30 mouse cellular contexts compared by ENCODE assay signal in genomic region chr11:83788331-83788730, GRCm38 (mm10). TPM values are rescaled to one million over a fixed set of nuclear protein-coding genes. Genes with fewer than 3 reads are reported as not detected.
DNase-seq lines count a peak whose midpoint lies in the region; ATAC-seq and TF ChIP-seq lines count a peak whose summit lies in the region.
"Had no signal": no experiment of that assay in that cellular context is flagged by ENCODE, and none has a peak within 500 bp of the region (broad histone marks: within the 10 kb centered on the region; RNA-seq: fewer than 3 reads in every experiment).

No protein-coding gene starts in this region.

- ATAC-seq in kidney, embryonic 16.5 days (ENCODE audit: low FRiP score, low TSS enrichment) = peak; percentile 70
- ATAC-seq in forebrain, embryonic 12.5 days (ENCODE audit: low FRiP score) = no peak
- ATAC-seq: forebrain, postnatal 0 days; midbrain, embryonic 13.5 days had no signal

- no peak for TF ChIP-seq CTCF in CH12.LX (conservative IDR thresholded peaks at IDR 0.05 in 1 of 2, IDR thresholded peaks at IDR 0.05 in 1 of 2; ENCODE audit: low read depth in 2 of 2, low read length in 2 of 2)

- TF ChIP-seq EP300 in CH12.LX (IDR thresholded peaks at IDR 0.05; ENCODE audit: low read length) = no peak

- in situ Hi-C loops in CH12.LX (cut with MboI; ENCODE audit: low pct_ligation_motif_present, low pct_unique_long_range_greater_than_20kb, low sequenced_read_pairs) = loop anchor here (5.0 to 10.0 kb wide), 2 partner anchors 149 to 256 kb away; no protein-coding TSS in a partner anchor

- no peaks in the 10 kb centered on the region for H3K9me3 ChIP-seq in CH12.LX (replicated peaks; ENCODE audit: low read length)
- no peaks in the 10 kb centered on the region for H3K9me3 ChIP-seq in kidney, embryonic 16.5 days (ENCODE audit: low read length)
- H3K9me3 ChIP-seq in forebrain, embryonic 12.5 days = no peaks in the 10 kb centered on the region
- H3K9me3 ChIP-seq: embryonic facial prominence, embryonic 12.5 days; heart, embryonic 13.5 days; limb, embryonic 15.5 days; liver, embryonic 13.5 days; megakaryocyte, embryonic 14.5 days; midbrain, embryonic 13.5 days had no signal

- no peak for TF ChIP-seq POLR2A in CH12.LX (IDR thresholded peaks at IDR 0.05; ENCODE audit: low read depth, low read length)

- no peaks in the 10 kb centered on the region for H3K27me3 ChIP-seq in CH12.LX (replicated peaks)
- no peaks in the 10 kb centered on the region for H3K27me3 ChIP-seq in kidney, embryonic 16.5 days (ENCODE audit: insufficient read depth, low read length)
- H3K27me3 ChIP-seq in forebrain, embryonic 12.5 days = no peaks in the 10 kb centered on the region
- H3K27me3 ChIP-seq: embryonic facial prominence, embryonic 12.5 days; limb, embryonic 15.5 days; midbrain, embryonic 13.5 days had no signal

- peak overlapping the region; percentile 35 for H3K27ac ChIP-seq in CH12.LX (ENCODE audit: insufficient read depth, low read depth)
- H3K27ac ChIP-seq in kidney, embryonic 16.5 days (ENCODE audit: low read length) = peak overlapping the region; percentile 36; the same call in 1 of the 2 replicates
- no peak overlapping the region for H3K27ac ChIP-seq in forebrain, embryonic 12.5 days
- H3K27ac ChIP-seq: embryonic facial prominence, embryonic 12.5 days; heart, embryonic 13.5 days; hindbrain, embryonic 14.5 days; layer of hippocampus, adult 2 months; limb, embryonic 15.5 days; liver, embryonic 13.5 days; midbrain, embryonic 13.5 days had no signal

- H3K79me2 ChIP-seq in CH12.LX (replicated peaks; ENCODE audit: control insufficient read depth, extremely low read depth, insufficient read depth, poor library complexity, severe bottlenecking) = no peaks in the 10 kb centered on the region

- peaks cover 26 to 48% of the 10 kb centered on the region in 2 experiments for H3K4me1 ChIP-seq in CH12.LX (ENCODE audit: control insufficient read depth in 1 of 2, insufficient read depth in 2 of 2)
- peaks cover 37% of the 10 kb centered on the region for H3K4me1 ChIP-seq in kidney, embryonic 16.5 days (ENCODE audit: insufficient read depth, low read length)
- no peaks in the 10 kb centered on the region for H3K4me1 ChIP-seq in forebrain, embryonic 12.5 days
- H3K4me1 ChIP-seq: embryonic facial prominence, embryonic 12.5 days; limb, embryonic 15.5 days; liver, embryonic 13.5 days; midbrain, embryonic 13.5 days had no signal

- peaks cover 7 to 17% of the 10 kb centered on the region in 2 experiments for H3K36me3 ChIP-seq in CH12.LX (replicated peaks in 1 of 2; ENCODE audit: control insufficient read depth in 1 of 2, insufficient read depth in 1 of 2, low read length in 1 of 2)
- H3K36me3 ChIP-seq in kidney, embryonic 16.5 days (ENCODE audit: insufficient read depth, low read length) = no peaks in the 10 kb centered on the region
- peaks cover 13% of the 10 kb centered on the region for H3K36me3 ChIP-seq in forebrain, embryonic 12.5 days (replicated peaks)
- H3K36me3 ChIP-seq: liver, embryonic 13.5 days had no signal

- no peak overlapping the region for H3K4me2 ChIP-seq in CH12.LX (ENCODE audit: insufficient read depth, low read depth, poor library complexity, severe bottlenecking)
- no peak overlapping the region for H3K4me2 ChIP-seq in kidney, embryonic 16.5 days (replicated peaks; ENCODE audit: low read depth, low read length)
- no peak overlapping the region for H3K4me2 ChIP-seq in forebrain, embryonic 12.5 days
- H3K4me2 ChIP-seq: embryonic facial prominence, embryonic 12.5 days; hindbrain, embryonic 14.5 days; limb, embryonic 15.5 days; midbrain, embryonic 13.5 days had no signal

- no peak overlapping the region for H3K4me3 ChIP-seq in CH12.LX (replicated peaks in 1 of 3; ENCODE audit: low read depth in 2 of 3, low read length in 2 of 3, poor library complexity in 1 of 3)
- H3K4me3 ChIP-seq in kidney, embryonic 16.5 days (ENCODE audit: low read length) = no peak overlapping the region
- no peak overlapping the region for H3K4me3 ChIP-seq in forebrain, embryonic 12.5 days (replicated peaks)
- H3K4me3 ChIP-seq: embryonic facial prominence, embryonic 12.5 days; heart, embryonic 13.5 days; layer of hippocampus, adult 2 months; limb, embryonic 15.5 days; liver, embryonic 13.5 days; midbrain, embryonic 13.5 days had no signal

- DNase-seq in CH12.LX (ENCODE audit: extremely low read depth) = no peak
- DNase-seq in kidney, adult 18-20 months = peak; percentile 42
- peak; percentile 61 to 66 for DNase-seq in kidney, postnatal 36 days
- DNase-seq in urinary bladder, postnatal 25 days (ENCODE audit: low spot score) = no peak
- DNase-seq in adrenal gland, adult 18-20 months (ENCODE audit: low spot score in 2 of 2) = no peak
- DNase-seq: adrenal gland, adult 8-10 months; cerebellum, adult 9-10 months; cerebellum, postnatal 36 days; forebrain, postnatal 0 days; heart, postnatal 10 days; left cerebral cortex, postnatal 4 days; liver, embryonic 13.5 days; lung, adult 18-20 months; lung, postnatal 4 days had no signal

- 46% methylated on average over 8 of the region's 8 CpGs for WGBS in kidney, embryonic 16.5 days
- WGBS in forebrain, embryonic 12.5 days = 84% methylated on average over 8 of the region's 8 CpGs

- H3K9ac ChIP-seq in CH12.LX (ENCODE audit: insufficient read depth, low read depth) = peak overlapping the region; percentile 16; the same call in 1 of the 2 replicates
- H3K9ac ChIP-seq in kidney, embryonic 16.5 days (replicated peaks; ENCODE audit: low read length) = no peak overlapping the region
- no peak overlapping the region for H3K9ac ChIP-seq in forebrain, embryonic 12.5 days
- H3K9ac ChIP-seq: embryonic facial prominence, embryonic 12.5 days; forebrain, postnatal 0 days; heart, embryonic 13.5 days; hindbrain, embryonic 14.5 days; limb, embryonic 15.5 days; liver, embryonic 13.5 days; midbrain, embryonic 13.5 days had no signal

- TF ChIP-seq RAD21 in CH12.LX (IDR thresholded peaks at IDR 0.05; ENCODE audit: low read depth, low read length) = no peak

- dilution Hi-C loops in CH12.LX (cut with MboI; ENCODE audit: extremely low pct_ligation_motif_present, extremely low pct_unique_long_range_greater_than_20kb, low sequenced_read_pairs) = no loop called here

TF ChIP-seq in CH12.LX, 34 proteins besides CTCF, POLR2A, EP300 and RAD21:
- TF ChIP-seq JUN (IDR thresholded peaks at IDR 0.05; ENCODE audit: insufficient read depth, low read depth, low read length) (no peak), BHLHE40 (IDR thresholded peaks at IDR 0.05; ENCODE audit: low read depth, low read length) (peak; percentile 61), TCF12 (IDR thresholded peaks at IDR 0.05; ENCODE audit: low read depth, low read length) (peak; percentile 38; the same call in 1 of the 2 replicates)

RNA-seq across cellular contexts. Expression of gene Heatr6, which starts 34.8 kb away (rescaled TPM):
- total RNA-seq in CH12.LX (2012; rRNA removed) = 17.6 and 18.3 TPM in 2 replicates
- total RNA-seq in CH12.LX (2014; rRNA removed) = 14.9 and 17.4 TPM in 2 replicates
- polyA plus RNA-seq in CH12.LX (2012; ENCODE audit: insufficient read length, low read depth) = 21.0 and 24.4 TPM in 2 replicates
- 23.6 and 27.2 TPM in 2 replicates for polyA plus RNA-seq in kidney, embryonic 16.5 days (2015; fragmentation: Nextera tagmentation; extraction: Ambion mirVana)
- 33.5 and 34.9 TPM in 2 replicates for polyA plus RNA-seq in forebrain, embryonic 12.5 days (2016; fragmentation: Nextera tagmentation; extraction: Ambion mirVana)
- total RNA-seq in adrenal gland, adult 18-20 months (2021) = 10 to 100 TPM; 12.3 to 14.0 TPM

RNA-seq across cellular contexts. Expression of gene Wfdc21, which starts 41.6 kb away (rescaled TPM):
- total RNA-seq in CH12.LX (2012; rRNA removed) (1.6 and 3.3 TPM in 2 replicates), CH12.LX (2014; rRNA removed) (8.3 and 14.7 TPM in 2 replicates)
- 2.6 and 3.4 TPM in 2 replicates for polyA plus RNA-seq in CH12.LX (2012; ENCODE audit: insufficient read length, low read depth)
- polyA plus RNA-seq in kidney, embryonic 16.5 days (2015; fragmentation: Nextera tagmentation; extraction: Ambion mirVana) = 0.71 TPM in 1 of 2 replicates, not detected in the other
- polyA plus RNA-seq in forebrain, embryonic 12.5 days (2016; fragmentation: Nextera tagmentation; extraction: Ambion mirVana) = not detected in 2 replicates
- under 1 TPM in 1 of 2 experiments, not detected in 1; 0.83 TPM for total RNA-seq in adrenal gland, adult 18-20 months (2021)
- total RNA-seq: forebrain, postnatal 0 days; heart, postnatal 10 days; layer of hippocampus, adult 2 months; layer of hippocampus, postnatal 14 days; left cerebral cortex, adult 8-10 months; left cerebral cortex, postnatal 4 days had no signal
- polyA plus RNA-seq: activated CD4-positive, CD25-positive, alpha-beta regulatory T cell, adult 4 months; CD4-positive, CD25-positive, alpha-beta regulatory T cell, adult 4 months; embryonic facial prominence, embryonic 12.5 days; forebrain, postnatal 0 days; heart, embryonic 13.5 days; hindbrain, embryonic 14.5 days; inflammation-experienced regulatory T-cells, adult 6 months; neural tube, embryonic 14.5 days; stomach, embryonic 14.5 days had no signal

Comparison
In these comparisons a context has a peak if more than half of its experiments do, and no peak if none do; other contexts are left out.
1. DNase-seq: peak in kidney, adult 18-20 months (single experiment) and kidney, postnatal 36 days (2 of 2); none in CH12.LX (single experiment), urinary bladder, postnatal 25 days (single experiment) and adrenal gland, adult 18-20 months (0 of 2).